Mouse (Mus musculus) adrenal gland, adult (tissue): ENCODE data around the gene Susd1.
"Not testable (repeated sequence)": the region's sequence is repeated elsewhere in the genome, so short reads cannot be mapped to it uniquely, and the experiment has no call there.

Experiments
- DNase-seq, 2 experiments: peaks; one replicate each; pipeline ENCODE4 v3.0.0; 2022 to 2023; ENCODE audit warnings: low spot score in 1 of 2; ENCODE audit not compliant: inconsistent age in 2 of 2

Susd1 gene

GRCm38 (mm10) chr4:59291914-59292718, 146.3 kb downstream of the Susd1 start:
- DNase-seq: no peak

- DNase-seq: no peak
Observed at GRCm38 (mm10) chr4:59290972-59291576, 147.4 kb downstream of the Susd1 start.

- DNase-seq: no peak
Observed at GRCm38 (mm10) chr4:59287103-59287502, 151.3 kb downstream of the Susd1 start.

GRCm38 (mm10) chr4:59286351-59286750, 152.1 kb downstream of the Susd1 start:
- not testable (repeated sequence) for DNase-seq

GRCm38 (mm10) chr4:59282699-59283487, 155.5 kb downstream of the Susd1 start:
- peak; percentile 18 to 64 for DNase-seq

GRCm38 (mm10) chr4:59282137-59282536, 156.3 kb downstream of the Susd1 start:
- DNase-seq: no peak

- no peak for DNase-seq
Observed at GRCm38 (mm10) chr4:59280876-59281275, 157.6 kb downstream of the Susd1 start.

- no peak for DNase-seq
Observed at GRCm38 (mm10) chr4:59279111-59279510, 159.3 kb downstream of the Susd1 start.

- no peak for DNase-seq
Observed at GRCm38 (mm10) chr4:59278410-59278809, 160.0 kb downstream of the Susd1 start.

GRCm38 (mm10) chr4:59277958-59278357, 160.5 kb downstream of the Susd1 start:
- DNase-seq: no peak

- DNase-seq: no peak
Observed at GRCm38 (mm10) chr4:59275956-59276355, 162.5 kb downstream of the Susd1 start.

- DNase-seq: no peak
Observed at GRCm38 (mm10) chr4:59275494-59275893, 162.9 kb downstream of the Susd1 start.

GRCm38 (mm10) chr4:59274136-59274535, 164.3 kb downstream of the Susd1 start:
- DNase-seq: no peak

GRCm38 (mm10) chr4:59273342-59273741, 165.1 kb downstream of the Susd1 start:
- peak in 1 of 2 experiments; percentile 60 for DNase-seq

- DNase-seq: no peak
Observed at GRCm38 (mm10) chr4:59265631-59266030, 172.8 kb downstream of the Susd1 start.

- DNase-seq: no peak
Observed at GRCm38 (mm10) chr4:59265182-59265581, 173.3 kb downstream of the Susd1 start.
